Mouse (Mus musculus): Measurements from ENCODE around the gene Slc16a3.

Gene Slc16a3

DNA sequence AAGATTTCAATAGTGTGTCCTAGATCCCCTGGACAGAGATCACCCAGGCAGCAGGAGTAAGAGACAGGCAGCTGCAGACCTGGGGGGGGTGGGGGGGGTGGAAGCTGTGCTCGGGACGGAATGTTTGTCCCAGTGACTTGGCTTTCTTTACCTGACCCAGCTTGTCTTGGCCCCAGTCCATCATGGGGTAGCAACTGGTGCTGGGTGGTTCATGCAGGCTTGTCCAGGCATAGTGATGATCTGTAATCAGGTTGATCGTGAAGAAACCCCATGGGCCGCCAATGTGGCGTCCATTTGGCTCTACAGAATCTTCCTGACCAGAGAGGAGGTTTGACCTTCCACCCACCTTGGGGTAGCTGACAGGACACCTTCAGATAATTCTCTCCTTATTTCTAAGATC is 2.4 kb upstream of the Slc16a3 start:
- in situ Hi-C loops (cut with MboI; ENCODE audit: low sequenced_read_pairs), result no loop called here

DNA sequence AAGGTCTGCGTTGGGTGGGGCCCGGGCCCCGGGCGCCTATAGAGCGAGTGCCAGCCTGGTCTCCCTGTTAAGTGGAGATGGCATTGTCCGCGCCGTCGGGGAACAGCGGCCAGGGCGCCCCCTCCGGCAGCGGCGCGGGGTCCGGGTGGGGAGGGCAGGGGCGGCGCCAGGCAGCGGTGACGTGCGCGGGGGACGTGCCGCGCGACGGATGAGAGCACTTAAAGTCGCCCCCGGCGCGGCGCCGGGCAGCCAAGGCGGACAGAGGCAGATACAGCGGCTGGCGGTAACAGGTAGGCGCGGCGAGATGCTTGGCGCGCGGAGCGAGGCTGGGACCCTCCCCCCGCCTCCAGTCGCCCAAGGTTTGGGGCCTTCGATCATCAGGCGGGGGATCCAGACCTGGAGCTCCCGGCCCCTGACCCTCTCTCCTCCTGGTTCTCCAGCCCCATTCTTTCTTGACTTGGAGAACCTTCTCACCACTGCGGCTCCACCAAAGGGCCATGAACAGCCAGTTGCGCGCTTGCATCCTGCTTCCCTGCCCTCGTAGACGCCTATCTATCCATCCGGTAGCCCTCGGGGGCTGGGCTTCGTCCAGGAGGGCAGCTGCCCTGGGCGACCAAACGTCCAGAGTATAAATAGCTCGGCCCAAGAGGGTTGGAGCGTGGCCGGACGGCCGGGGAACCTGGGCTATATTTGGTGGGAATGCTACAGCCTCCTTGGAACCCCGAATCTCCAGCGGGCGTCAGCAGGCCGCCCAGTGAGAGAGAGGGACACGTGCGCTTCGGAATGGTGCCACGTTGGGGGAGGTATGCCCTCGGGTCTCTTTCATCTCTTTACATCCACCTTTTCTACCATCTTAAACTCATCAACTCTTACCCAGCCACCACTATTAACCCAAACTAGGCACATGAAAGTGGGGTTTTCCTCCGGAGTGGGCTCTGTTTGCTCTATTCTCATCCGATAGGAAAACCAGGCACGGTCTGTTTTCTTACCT is 876 bp downstream of the Slc16a3 start:
- in situ Hi-C loops (cut with MboI; ENCODE audit: low sequenced_read_pairs), result no loop called here

DNA sequence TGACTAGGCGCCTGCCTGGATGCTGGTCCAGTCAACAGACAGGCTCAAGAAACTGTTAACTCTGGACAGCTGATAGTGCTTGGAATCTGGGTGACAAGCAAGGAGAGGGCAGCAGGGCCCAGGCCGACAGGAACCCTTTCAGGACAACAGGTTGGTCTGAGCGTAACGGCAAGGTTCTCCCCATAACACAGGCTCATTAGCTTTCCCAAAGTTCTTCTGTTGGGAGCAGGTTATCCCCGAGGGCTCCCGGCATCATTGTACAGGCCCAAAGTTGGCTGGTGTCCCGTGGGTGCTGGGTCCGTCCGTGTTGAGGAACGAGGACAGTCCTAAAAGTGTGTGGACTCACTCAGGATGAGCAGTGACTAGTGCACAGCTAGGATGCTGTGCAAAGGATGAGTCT is 1.6 kb downstream of the Slc16a3 start:
- in situ Hi-C loops (cut with MboI; ENCODE audit: low sequenced_read_pairs), result no loop called here

DNA sequence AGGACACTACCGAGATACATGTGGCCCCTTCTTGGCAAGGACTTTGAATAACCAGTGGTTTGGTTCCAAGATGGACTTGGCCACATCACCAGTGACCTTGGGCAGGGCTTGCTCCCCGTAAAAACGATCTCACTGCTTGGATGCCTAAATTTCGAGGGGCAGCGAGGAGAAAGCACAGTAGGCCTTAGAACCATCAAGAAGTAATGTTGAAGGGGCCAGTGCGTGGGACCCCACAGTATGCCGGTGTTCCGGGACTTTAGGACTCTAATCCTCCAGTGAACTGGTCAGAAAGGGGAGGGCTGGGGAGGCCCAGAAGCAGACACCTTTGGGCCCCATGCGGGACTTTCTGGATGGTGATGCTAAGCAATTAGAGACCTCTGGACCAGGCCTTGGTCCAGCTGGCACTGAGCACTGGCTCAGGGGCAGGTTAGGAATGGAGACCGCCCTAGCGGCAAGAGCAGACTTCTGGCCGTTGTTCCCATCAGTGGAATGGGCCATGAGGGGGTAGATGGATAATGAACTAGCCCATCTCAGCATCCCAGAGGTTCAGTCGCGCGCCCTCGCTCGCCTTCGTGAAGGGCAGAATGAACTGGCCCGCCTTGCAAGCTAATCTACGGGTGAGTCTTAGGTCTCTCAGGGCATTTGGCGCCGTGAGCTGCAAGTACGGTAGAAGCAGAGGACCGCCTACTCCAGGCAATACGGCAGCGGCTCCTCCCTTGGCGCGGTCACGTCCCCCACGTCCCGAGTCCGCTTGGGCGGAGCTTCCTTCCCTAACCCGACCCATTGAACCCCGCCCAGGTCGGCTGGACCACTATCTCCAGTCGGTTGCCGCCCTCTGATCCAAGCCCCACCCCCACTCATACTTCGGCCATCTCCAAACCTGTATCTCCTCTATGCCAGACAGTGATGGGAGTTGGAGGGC is 2.3 kb downstream of the Slc16a3 start:
- in situ Hi-C loops (cut with MboI; ENCODE audit: low sequenced_read_pairs), result no loop called here

DNA sequence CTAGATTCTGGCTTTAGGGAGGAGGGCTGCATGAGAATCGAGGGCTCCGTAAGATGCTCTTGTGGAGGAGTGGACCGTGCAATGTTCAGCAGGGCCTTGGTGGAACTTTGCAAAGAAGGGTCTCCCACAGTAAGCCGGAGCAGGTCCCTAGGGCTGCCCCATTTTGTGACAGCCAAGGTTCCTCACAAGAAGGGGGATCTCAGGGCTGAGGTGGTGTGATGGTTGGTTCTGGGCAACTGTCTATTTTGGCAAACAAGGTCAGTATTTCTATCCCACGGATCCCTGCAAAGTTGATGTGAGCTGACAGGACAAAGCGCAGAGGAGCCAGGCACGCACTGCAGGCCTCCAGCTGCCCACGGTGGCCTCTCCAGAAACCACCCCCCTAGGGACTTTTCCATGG is 3.0 kb downstream of the Slc16a3 start:
- in situ Hi-C loops (cut with MboI; ENCODE audit: low sequenced_read_pairs), result no loop called here

DNA sequence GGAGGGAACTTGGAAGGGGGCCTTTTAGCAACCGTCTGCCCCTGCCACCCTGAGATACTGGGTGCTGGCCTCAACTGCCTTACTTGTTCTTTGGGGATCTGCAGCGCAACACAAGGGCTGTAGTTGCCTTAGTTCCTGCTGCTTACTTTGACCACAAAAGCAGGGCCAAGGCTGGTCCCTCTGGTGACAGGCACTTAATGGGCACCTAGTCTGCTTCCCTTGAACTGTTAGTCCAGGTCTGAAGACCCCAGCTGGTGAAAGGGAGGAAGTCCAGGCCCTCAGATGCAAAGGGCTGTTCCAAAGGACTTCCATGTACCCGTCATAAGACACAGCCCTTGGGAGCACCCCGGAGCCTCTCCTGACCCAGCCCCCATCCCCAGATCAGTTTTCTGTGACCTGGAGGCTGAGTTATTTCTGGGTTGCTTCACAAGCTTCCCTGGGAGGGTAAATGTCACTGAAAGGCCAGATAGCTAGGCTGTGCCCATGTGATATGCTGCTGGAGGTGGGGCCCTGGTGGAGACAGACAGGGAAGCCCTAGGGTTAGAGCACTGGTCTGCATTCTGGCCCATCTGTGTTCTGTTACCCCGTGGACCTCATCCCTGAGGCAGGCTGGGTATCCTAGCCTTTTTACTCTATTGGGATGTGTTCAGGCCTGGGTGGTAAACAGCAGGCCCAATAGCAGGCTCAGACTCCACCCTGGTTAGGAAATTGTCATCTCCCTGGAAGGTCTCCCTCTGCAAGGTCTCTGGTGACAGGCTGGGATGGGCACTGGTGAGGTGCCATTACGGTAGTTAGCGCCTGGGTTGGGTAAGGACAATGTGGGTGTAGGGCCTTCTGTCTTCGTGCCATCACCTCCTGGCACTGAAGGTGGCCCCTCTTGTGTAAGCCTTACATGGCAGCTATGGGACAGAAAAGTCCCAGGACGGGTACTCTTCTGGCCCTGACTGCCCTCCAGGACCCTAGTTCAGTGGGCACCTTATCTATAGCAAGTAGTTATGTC is 3.8 kb downstream of the Slc16a3 start:
- in situ Hi-C loops (cut with MboI; ENCODE audit: low sequenced_read_pairs), result no loop called here

DNA sequence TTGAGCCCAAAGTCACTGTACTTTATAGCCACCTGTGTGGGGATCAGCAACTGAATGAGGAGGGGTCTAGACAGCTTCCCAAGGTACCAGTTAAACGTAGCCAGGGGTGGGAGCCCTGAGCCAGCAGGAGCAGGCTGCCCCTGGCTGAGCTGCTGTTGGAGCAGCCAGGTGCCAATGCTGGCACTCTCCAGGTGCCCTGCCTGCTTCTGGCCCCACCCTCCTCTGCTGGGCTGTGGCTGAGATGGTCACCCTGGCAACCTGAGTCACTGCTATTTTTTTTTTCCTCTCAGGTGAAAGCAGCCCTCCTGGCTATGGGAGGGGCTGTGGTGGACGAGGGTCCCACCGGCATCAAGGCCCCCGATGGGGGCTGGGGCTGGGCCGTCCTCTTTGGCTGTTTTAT is 6.7 kb downstream of the Slc16a3 start:
- in situ Hi-C loops (cut with MboI; ENCODE audit: low sequenced_read_pairs), result no loop called here

DNA sequence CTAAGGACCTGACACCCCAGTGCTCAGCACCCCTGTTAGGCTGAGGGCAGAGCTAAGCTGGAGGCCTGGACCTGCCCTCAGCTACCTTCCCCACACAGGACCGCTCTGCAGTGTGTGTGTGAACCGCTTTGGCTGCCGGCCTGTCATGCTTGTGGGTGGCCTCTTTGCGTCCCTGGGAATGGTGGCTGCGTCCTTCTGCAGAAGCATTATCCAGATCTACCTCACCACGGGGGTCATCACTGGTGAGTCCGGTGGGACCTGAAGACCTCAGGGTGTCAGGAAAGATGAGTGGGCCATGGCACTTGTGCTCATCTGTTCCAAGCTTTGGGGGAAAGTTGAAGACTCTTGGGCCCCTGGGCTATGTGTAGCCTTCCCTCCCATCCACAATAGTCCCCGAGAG is 7.4 kb downstream of the Slc16a3 start:
- in situ Hi-C loops (cut with MboI; ENCODE audit: low sequenced_read_pairs), result no loop called here

DNA sequence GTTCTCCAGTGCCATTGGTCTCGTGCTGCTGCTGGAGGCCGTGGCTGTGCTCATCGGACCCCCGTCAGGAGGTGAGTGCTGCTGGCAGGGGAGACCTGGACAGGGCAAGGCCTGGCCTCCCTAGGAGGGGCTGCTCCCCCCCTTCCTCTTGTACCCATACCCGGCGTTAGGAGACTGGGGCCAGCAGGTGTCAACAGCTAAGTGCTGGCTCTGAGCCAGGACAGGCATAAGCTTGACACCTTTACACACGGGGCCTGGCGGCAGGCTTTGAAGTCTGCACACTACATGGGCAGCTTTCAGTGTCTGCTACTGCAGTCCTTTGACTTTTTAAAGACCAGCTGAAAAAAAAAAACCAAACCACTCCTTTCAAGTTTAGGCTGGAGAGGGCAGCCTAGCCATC is 8.8 kb downstream of the Slc16a3 start:
- in situ Hi-C loops (cut with MboI; ENCODE audit: low sequenced_read_pairs), result no loop called here

DNA sequence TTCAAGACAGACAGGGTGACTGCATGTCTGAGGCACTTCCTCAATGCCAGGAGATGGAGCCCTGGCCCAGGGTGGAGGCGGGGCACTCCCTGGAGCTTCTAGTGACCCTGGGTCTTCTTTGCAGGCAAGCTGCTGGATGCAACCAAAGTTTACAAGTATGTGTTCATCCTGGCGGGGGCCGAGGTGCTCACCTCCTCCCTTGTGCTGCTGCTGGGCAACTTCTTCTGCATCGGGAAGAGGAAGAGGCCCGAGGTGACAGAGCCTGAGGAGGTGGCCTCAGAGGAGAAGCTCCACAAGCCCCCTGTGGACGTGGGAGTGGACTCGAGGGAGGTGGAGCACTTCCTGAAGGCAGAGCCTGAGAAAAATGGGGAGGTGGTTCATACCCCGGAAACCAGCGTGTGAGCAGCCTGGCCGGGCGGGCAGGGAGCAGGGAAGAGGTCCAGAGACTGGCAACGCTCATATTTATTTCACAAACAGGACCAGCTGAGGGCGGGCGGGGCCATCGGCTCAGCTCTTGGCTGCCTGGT is 9.5 kb downstream of the Slc16a3 start:
- in situ Hi-C loops (cut with MboI; ENCODE audit: low sequenced_read_pairs), result no loop called here

DNA sequence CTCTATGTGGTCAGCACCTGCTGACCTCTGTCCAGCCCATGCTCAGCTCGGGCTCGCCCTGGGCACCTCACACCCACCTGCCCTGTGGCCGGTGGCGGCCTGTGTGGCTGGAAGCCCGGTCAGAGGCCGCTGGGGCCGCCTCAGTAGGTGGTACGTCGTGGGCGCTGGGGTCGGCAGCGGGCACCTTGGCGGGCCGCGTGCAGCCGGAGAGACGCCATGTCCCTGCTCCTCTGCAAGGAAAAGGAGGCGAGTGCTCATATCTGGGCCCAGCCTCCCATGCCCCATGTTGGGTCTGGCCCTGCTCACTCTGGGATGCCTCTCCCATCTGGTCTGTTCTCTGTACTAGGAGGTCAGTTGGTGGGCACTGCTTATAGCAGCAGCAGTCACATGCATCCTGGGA is 10.8 kb downstream of the Slc16a3 start:
- in situ Hi-C loops (cut with MboI; ENCODE audit: low sequenced_read_pairs), result no loop called here

DNA sequence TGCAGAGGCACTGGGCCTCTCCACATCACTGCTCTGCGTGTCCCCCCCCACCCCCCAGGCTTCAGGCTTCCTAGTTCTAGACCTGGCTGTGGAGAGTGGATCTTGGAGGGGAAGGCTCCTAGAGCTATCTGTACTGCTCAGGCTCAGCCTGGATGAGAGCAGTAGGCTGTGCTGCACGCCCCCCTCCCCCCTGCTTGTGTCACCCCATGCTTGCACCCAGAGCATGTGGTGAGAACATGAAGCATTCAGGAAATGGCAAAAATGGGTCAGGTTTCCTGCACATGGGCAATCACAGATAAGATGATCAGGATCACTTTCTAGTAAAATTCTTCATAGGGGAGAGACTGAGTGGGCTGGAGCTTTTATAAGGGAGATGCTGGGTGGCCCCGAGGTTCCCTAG is 11.3 kb downstream of the Slc16a3 start:
- in situ Hi-C loops (cut with MboI; ENCODE audit: low sequenced_read_pairs), result no loop called here

DNA sequence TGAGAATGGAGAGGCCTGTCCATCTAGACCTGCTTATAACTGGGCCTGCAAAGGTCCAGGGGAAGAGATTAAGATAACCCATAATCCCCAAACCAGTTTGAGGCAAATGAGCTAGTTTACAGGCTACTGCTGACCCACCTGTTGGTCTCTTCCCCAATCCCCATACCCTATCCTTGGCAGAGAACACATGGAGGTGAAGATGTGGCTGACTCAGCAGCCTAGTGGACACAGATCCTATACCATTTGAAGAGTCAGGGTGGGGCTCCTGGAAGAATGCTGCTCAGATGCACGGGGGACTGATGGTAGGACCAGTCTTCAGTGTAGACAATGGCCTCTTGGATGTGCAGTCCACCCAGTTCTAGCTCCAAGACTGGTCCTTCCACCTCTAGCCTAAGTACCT is 12.0 kb downstream of the Slc16a3 start:
- in situ Hi-C loops (cut with MboI; ENCODE audit: low sequenced_read_pairs), result no loop called here

DNA sequence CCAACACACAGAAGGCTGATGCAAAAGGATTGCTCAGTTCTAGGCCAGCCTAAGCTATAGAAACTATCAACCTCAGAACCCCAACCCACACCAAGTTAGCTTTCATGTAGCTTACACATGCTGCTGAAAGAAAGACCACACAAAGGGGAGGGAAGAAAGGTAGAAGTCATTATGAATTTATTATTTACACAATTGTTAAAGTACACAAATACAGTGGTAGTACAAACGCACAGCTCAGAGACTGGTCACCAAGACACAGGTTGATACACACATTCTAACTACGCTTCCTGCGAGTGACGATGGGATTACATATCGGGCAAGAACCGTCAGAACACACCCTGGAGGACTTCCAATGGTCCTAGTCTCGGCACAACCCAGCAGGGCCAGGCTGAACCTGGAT is 13.3 kb downstream of the Slc16a3 start:
- in situ Hi-C loops (cut with MboI; ENCODE audit: low sequenced_read_pairs), result no loop called here

DNA sequence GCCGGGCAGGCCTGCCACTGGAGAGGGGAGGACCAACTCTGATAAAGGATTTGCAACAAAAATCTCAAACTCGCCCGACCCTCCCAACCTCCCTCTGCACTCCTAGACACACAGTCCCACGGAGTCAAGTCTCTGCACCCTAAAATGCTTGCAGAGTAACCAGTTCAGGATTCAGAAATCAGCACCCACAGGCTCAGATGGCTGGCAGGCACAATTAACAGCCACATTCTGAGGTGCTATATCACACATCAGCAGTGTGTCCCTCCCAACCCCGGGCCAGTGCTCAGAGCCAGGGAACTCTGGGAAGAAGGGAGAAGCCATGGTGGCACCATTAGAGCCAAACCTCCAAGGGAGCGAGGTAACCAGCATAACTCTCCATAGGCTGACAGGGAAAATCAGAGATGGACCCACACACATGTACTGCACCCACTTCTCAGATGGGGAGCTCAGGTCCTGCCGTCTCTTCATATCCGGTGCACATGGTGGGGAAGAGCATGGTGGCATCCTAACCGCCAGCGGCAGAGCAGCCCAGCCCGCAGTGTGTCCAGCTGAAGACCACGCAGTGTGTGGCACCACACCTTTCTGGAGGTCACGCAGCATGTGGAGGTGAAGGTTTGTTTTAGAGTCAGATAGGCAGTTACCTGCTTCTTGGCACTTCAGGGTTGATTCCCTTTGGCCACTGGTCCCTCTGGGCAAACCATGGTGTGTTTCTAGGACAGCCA is 13.9 kb downstream of the Slc16a3 start:
- in situ Hi-C loops (cut with MboI; ENCODE audit: low sequenced_read_pairs), result no loop called here

DNA sequence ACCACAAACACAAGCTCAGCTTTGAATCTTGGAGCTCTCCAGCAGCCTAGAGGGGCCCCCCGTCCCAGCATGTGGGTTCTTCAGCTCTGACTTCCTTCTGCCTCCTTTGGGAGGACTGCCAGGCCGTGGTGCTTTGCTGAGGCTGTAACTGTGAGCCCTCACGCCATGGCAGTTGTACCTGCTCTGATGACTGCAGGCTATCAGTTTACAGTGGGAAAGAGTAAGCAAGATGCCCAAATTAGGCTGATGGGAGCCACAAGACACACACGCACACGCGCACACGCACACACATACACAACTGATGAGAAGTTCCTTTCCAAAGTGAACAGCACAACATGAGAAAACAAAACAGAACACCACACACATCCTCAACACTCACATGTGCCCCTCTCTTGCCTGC is 14.6 kb downstream of the Slc16a3 start:
- in situ Hi-C loops (cut with MboI; ENCODE audit: low sequenced_read_pairs), result no loop called here

DNA sequence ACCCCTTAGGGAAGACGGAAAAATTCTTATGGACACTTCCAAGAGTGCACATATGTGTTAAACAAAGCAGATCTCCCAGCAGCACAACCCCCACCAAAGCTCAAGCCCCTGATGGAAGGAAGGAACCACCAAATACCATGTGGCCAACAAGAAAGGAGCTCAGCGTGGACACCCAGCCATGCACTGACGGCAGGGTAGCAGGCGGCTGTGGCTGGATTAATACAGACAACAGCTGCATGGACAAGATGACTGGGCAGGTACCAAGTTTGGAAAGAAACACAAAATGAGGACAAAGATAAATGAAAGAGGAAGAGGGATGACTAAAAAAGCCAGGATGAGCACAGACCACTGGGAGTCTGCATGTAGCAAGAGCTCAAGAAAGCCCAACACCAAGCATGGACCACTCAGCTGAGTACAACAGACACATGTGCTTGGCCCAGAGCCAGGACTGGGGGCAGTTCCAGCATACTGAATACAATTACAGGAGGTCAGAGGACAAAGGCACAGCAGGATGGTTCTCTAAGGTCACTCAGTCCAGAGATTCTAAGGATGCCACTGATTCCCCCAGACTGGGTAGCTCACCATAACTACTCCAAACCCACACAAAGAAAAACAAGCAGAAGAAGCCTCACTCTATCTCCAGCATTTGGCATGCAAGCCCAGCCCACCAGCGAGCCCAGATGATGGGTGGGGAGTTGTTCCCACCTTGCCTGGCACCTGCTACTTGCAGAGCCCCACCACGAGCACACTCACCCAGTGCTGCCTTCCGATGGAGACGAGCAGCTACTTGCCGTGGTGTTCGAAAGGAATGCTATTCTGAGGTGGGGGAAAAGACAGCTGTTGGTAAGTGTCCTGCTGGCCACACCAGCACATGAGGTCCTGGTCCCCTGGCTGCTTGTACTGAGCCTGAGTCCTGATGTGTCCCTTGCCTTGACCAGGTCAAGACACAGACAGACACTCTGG is 16.2 kb downstream of the Slc16a3 start:
- in situ Hi-C loops (cut with MboI; ENCODE audit: low sequenced_read_pairs), result no loop called here

DNA sequence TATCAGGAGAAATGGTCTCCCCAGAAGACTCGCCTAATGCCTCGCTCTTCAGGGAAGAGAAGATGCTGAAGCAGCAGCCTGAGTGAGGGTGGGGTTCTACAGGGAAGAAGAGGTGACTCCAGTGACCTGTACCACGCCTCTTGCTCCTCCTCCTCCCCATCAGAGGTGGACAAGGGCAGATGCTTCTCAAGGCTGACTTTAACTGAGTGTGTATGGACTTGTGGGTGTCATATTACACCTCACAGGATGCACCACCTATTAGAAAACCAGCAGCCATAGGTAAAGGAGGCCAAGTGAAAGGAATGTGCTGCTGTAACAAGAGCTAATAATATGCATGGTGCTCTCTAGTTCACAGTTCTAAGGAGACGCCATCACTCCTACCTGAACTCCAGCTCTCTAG is 17.3 kb downstream of the Slc16a3 start:
- in situ Hi-C loops (cut with MboI; ENCODE audit: low sequenced_read_pairs), result no loop called here

DNA sequence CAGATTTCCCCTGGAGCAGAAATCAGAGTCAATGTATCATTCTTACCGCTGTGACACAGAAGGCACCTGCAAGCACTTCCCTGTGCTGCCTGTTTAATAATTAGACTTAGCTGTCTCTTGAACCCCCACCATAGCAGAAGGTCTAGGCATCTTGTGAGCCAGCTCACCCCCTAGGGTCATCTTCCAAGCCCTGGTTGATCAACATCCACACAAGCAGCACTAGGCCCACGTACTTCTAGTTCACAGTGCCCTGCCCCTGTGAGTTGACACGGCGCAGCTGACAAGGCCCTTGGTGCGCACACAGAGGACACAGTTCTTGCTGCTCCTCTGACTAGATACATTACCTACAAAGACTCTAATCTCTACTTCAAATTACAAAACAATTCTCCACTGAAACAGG is 21.5 kb downstream of the Slc16a3 start:
- in situ Hi-C loops (cut with MboI; ENCODE audit: low sequenced_read_pairs), result no loop called here

Measured in CH12F3 (cell line).